Mouse (Mus musculus) heart, adult 2 months (tissue): Measurements from ENCODE around the gene Rsph14. TPM values are rescaled to one million over a fixed set of nuclear protein-coding genes. Genes with fewer than 3 reads are reported as not detected.

Experiments
- DNase-seq, 2 experiments: peaks; one replicate each; pipeline ENCODE4 v3.0.0; 2021
- H3K27ac ChIP-seq: fragments of 200-600 bp; 2 replicates; pipeline ENCODE4 v1.8.1; 2022
- H3K27me3 ChIP-seq: fragments of 200-500 bp; 2 replicates; pipeline ENCODE4 v1.6.1; 2012; ENCODE audit warnings: mild to moderate bottlenecking, low read length, inconsistent platforms, mixed read lengths; ENCODE audit not compliant: control insufficient read depth, insufficient read depth
- H3K36me3 ChIP-seq: fragments of 200-500 bp; 2 replicates; pipeline ENCODE4 v1.6.1; 2012; ENCODE audit warnings: low read length, inconsistent platforms; ENCODE audit not compliant: control insufficient read depth, insufficient read depth
- H3K4me1 ChIP-seq: fragments of 200-500 bp; 2 replicates; pipeline ENCODE4 v1.6.1; 2011; ENCODE audit warnings: low read length; ENCODE audit not compliant: control insufficient read depth, insufficient read depth
- H3K4me3 ChIP-seq: fragments of 200-600 bp; 2 replicates; pipeline ENCODE4 v1.8.1; 2022
- H3K79me2 ChIP-seq: fragments of 200-500 bp; replicated peaks from 2 replicates; pipeline ENCODE4 v1.6.1; 2012; ENCODE audit warnings: mild to moderate bottlenecking, inconsistent platforms, low read length, moderate library complexity, mixed read lengths; ENCODE audit not compliant: control insufficient read depth, insufficient read depth
- H3K9ac ChIP-seq: fragments of 200-500 bp; 2 replicates; pipeline ENCODE4 v1.6.1; 2012; ENCODE audit warnings: low read depth, mild to moderate bottlenecking, control low read depth, inconsistent platforms, low read length, mixed read lengths
- CTCF ChIP-seq: fragments of 200-600 bp; IDR thresholded peaks from 2 replicates; pipeline ENCODE4 v1.8.1; 2022; ENCODE audit warnings: antibody characterized with exemption, mild to moderate bottlenecking, moderate library complexity
- EP300 ChIP-seq: fragments of 200-500 bp; IDR thresholded peaks from 2 replicates; pipeline ENCODE4 v1.6.1; 2011; ENCODE audit warnings: low read depth, low read length, control low read depth; ENCODE audit not compliant: insufficient read depth
- POLR2A ChIP-seq: fragments of 200-500 bp; IDR thresholded peaks from 2 replicates; pipeline ENCODE4 v1.6.1; 2011; ENCODE audit warnings: mild to moderate bottlenecking, low read depth, low read length, control low read depth; ENCODE audit not compliant: insufficient read depth
- WGBS: fragments of 180-500 bp; shearing (Covaris S2); methylation state at CpG from one replicate; pipeline ENCODE4 v1.1.7; 2018; 5-methylcytosine and 5-hydroxymethylcytosine counted together
- intact Hi-C: fragments of 180-260 bp; cut with DNase I; formaldehyde crosslinking; loops from one replicate; pipeline ENCODE4 v1.15.1; 2025
- polyA plus RNA-seq: library from polyadenylated mRNA; depleted of rRNA; stranded (reverse); fragments of >200 nt; gene quantifications from 2 replicates; pipeline ENCODE4 v1.2.3, GENCODE M21; 2012
- total RNA-seq, 2 experiments: library from RNA; stranded (reverse); gene quantifications; 2 replicates each; pipeline ENCODE4 v1.2.3; 2021

The Rsph14 gene
- total and polyA plus RNA-seq, 3 experiments, result 0.86 TPM; not detected in 2

- Histone ChIP-seq H3K27ac (no peak overlapping the region), H3K36me3 (no peaks in the 10 kb centered on the region), H3K4me3 (no peak overlapping the region), H3K27me3 (no peaks in the 10 kb centered on the region), H3K79me2 (no peaks in the 10 kb centered on the region), H3K9ac (no peak overlapping the region), H3K4me1 (no peaks in the 10 kb centered on the region)
- WGBS, result 56% methylated on average over 8 of the region's 8 CpGs
- intact Hi-C loops, result no loop called here
- no peak for DNase-seq
- no peak for TF ChIP-seq CTCF
- TF ChIP-seq POLR2A, result no peak
- no peak for TF ChIP-seq EP300
Observed at GRCm38 (mm10) chr10:74983176-74983575, 49.2 kb downstream of the Rsph14 start.

- Histone ChIP-seq H3K4me3 (no peak overlapping the region), H3K27me3 (no peaks in the 10 kb centered on the region), H3K79me2 (no peaks in the 10 kb centered on the region), H3K36me3 (no peaks in the 10 kb centered on the region), H3K9ac (no peak overlapping the region), H3K27ac (no peak overlapping the region), H3K4me1 (no peaks in the 10 kb centered on the region)
- no peak for DNase-seq
- TF ChIP-seq EP300 (no peak), POLR2A (no peak), CTCF (no peak)
- WGBS, result 84% methylated on average over 12 of the region's 12 CpGs
- intact Hi-C loops, result no loop called here
Observed at GRCm38 (mm10) chr10:74981159-74981558, 51.2 kb downstream of the Rsph14 start.

- intact Hi-C loops, result no loop called here
Observed at GRCm38 (mm10) chr10:74978056-74978455, 54.3 kb downstream of the Rsph14 start.

GRCm38 (mm10) chr10:74976429-74976828, 56.0 kb downstream of the Rsph14 start:
- TF ChIP-seq CTCF, result no peak
- TF ChIP-seq EP300, result no peak
- TF ChIP-seq POLR2A, result no peak
- Histone ChIP-seq H3K36me3 (no peaks in the 10 kb centered on the region), H3K79me2 (no peaks in the 10 kb centered on the region), H3K4me1 (no peaks in the 10 kb centered on the region), H3K9ac (no peak overlapping the region), H3K27ac (no peak overlapping the region), H3K27me3 (no peaks in the 10 kb centered on the region), H3K4me3 (no peak overlapping the region)
- intact Hi-C loops, result no loop called here
- DNase-seq, result no peak
- WGBS, result 77% methylated on average over 7 of the region's 7 CpGs

More at GRCm38 (mm10) chr10:74978056-74978455, 54.3 kb downstream of the Rsph14 start:
- DNase-seq, result no peak
- Histone ChIP-seq H3K4me3 (no peak overlapping the region), H3K4me1 (no peaks in the 10 kb centered on the region), H3K27me3 (no peaks in the 10 kb centered on the region), H3K79me2 (no peaks in the 10 kb centered on the region), H3K27ac (no peak overlapping the region), H3K36me3 (no peaks in the 10 kb centered on the region), H3K9ac (no peak overlapping the region)
- no peak for TF ChIP-seq EP300
- TF ChIP-seq CTCF, result no peak
- no peak for TF ChIP-seq POLR2A
- WGBS, result 68% methylated on average over 4 of the region's 4 CpGs

- Histone ChIP-seq H3K4me1 (no peaks in the 10 kb centered on the region), H3K27me3 (no peaks in the 10 kb centered on the region), H3K36me3 (no peaks in the 10 kb centered on the region), H3K4me3 (no peak overlapping the region), H3K9ac (no peak overlapping the region), H3K27ac (no peak overlapping the region), H3K79me2 (no peaks in the 10 kb centered on the region)
- 49% methylated on average over 7 of the region's 7 CpGs for WGBS
- TF ChIP-seq EP300, result no peak
- TF ChIP-seq CTCF, result no peak
- TF ChIP-seq POLR2A, result no peak
- no peak for DNase-seq
- intact Hi-C loops, result no loop called here
Observed at GRCm38 (mm10) chr10:74975626-74976025, 56.8 kb downstream of the Rsph14 start.

- no peaks in the 10 kb centered on the region for H3K4me1 ChIP-seq
- H3K4me3 ChIP-seq, result no peak overlapping the region
- no peak overlapping the region for H3K9ac ChIP-seq
- intact Hi-C loops, result no loop called here
- TF ChIP-seq POLR2A, result no peak
- TF ChIP-seq EP300, result no peak
- no peak for TF ChIP-seq CTCF
- 77% methylated on average over 6 of the region's 6 CpGs for WGBS
- no peaks in the 10 kb centered on the region for H3K27me3 ChIP-seq
- no peaks in the 10 kb centered on the region for H3K79me2 ChIP-seq
- no peak overlapping the region for H3K27ac ChIP-seq
- no peak for DNase-seq
- H3K36me3 ChIP-seq, result no peaks in the 10 kb centered on the region
Observed at GRCm38 (mm10) chr10:74973026-74973425, 59.4 kb downstream of the Rsph14 start.
